ENCODE assay signal across 11 mouse cellular contexts in the genomic region with DNA sequence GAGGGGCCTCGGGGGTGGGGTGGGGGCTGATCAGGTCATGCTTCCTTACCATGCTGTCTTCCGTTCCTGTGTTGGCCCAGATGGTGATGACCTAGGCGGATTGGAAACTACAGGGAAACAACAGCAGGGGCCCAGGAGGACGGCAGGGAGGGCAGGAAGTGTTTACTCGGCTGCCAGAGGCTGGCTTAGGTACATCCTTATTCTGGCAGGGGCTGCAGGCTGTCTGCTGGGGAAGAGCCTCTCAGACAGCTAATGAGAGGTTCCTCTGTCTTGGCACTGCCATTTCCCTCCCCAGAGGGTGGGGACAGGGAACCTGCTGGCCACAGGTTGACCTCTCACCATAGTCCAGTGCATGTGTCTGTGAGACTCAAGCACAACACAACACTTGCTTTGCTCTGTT.
DNase-seq lines count a peak whose midpoint lies in the region; ATAC-seq and TF ChIP-seq lines count a peak whose summit lies in the region.
"Had no signal": no experiment of that assay in that cellular context is flagged by ENCODE, and none has a peak within 500 bp of the region (broad histone marks: within the 10 kb centered on the region; RNA-seq: fewer than 3 reads in every experiment).

No protein-coding gene starts in this region.

- H3K4me1 ChIP-seq in heart, embryonic 11.5 days (ENCODE audit: control insufficient read depth, insufficient read depth, low read length) = peaks cover 44% of the 10 kb centered on the region
- H3K4me1 ChIP-seq in limb, embryonic 10.5 days = peaks cover 52% of the 10 kb centered on the region
- H3K4me1 ChIP-seq in hindbrain, postnatal 0 days (ENCODE audit: insufficient read depth, low read length) = peaks cover 7% of the 10 kb centered on the region

- peak; percentile 21 to 51 for DNase-seq in heart, adult 18-20 months
- DNase-seq in cerebellum, adult 18-20 months = peak; percentile 62 to 72
- DNase-seq in limb, embryonic 10.5 days (ENCODE audit: low spot score) = no peak
- DNase-seq in thymus, postnatal 36 days = no peak
- no peak for DNase-seq in ovary, postnatal 36 days (ENCODE audit: low spot score)
- no peak for DNase-seq in hindbrain, postnatal 0 days (ENCODE audit: low spot score)

- no peaks in the 10 kb centered on the region for H3K36me3 ChIP-seq in heart, embryonic 11.5 days (ENCODE audit: control insufficient read depth, insufficient read depth, low read length)
- H3K36me3 ChIP-seq in limb, embryonic 10.5 days = no peaks in the 10 kb centered on the region
- H3K36me3 ChIP-seq in hindbrain, postnatal 0 days (ENCODE audit: insufficient read depth, low read length) = no peaks in the 10 kb centered on the region
- H3K36me3 ChIP-seq: limb, embryonic 13.5 days had no signal

- no peak overlapping the region for H3K4me3 ChIP-seq in heart, embryonic 11.5 days (ENCODE audit: low read depth, low read length)
- H3K4me3 ChIP-seq in limb, embryonic 10.5 days = no peak overlapping the region
- H3K4me3 ChIP-seq in hindbrain, postnatal 0 days (ENCODE audit: low read length) = no peak overlapping the region
- H3K4me3 ChIP-seq: limb, embryonic 13.5 days had no signal

- ATAC-seq in heart, embryonic 11.5 days (replicated peaks; ENCODE audit: insufficient number of reproducible peaks, low FRiP score, low TSS enrichment) = no peak
- peak; percentile 59 for ATAC-seq in granulocyte monocyte progenitor cell, adult 5-6 weeks (replicated peaks; ENCODE audit: poor library complexity, severe bottlenecking)
- no peak for ATAC-seq in hindbrain, postnatal 0 days
- ATAC-seq: hindbrain, embryonic 16.5 days had no signal

- H3K4me2 ChIP-seq in heart, embryonic 11.5 days = no peak overlapping the region
- no peak overlapping the region for H3K4me2 ChIP-seq in hindbrain, postnatal 0 days (ENCODE audit: low read depth, low read length)
- H3K4me2 ChIP-seq: limb, embryonic 13.5 days had no signal

- no peaks in the 10 kb centered on the region for H3K9me3 ChIP-seq in heart, embryonic 11.5 days (replicated peaks; ENCODE audit: control insufficient read depth, low read length)
- H3K9me3 ChIP-seq in limb, embryonic 10.5 days (replicated peaks) = no peaks in the 10 kb centered on the region
- no peaks in the 10 kb centered on the region for H3K9me3 ChIP-seq in hindbrain, postnatal 0 days (ENCODE audit: low read length)
- H3K9me3 ChIP-seq: limb, embryonic 13.5 days had no signal

- no peak overlapping the region for H3K9ac ChIP-seq in heart, embryonic 11.5 days (ENCODE audit: low read depth, low read length)
- no peak overlapping the region for H3K9ac ChIP-seq in hindbrain, postnatal 0 days (replicated peaks; ENCODE audit: low read length)
- H3K9ac ChIP-seq: limb, embryonic 13.5 days had no signal

- 21% methylated on average over 5 of the region's 5 CpGs for WGBS in heart, embryonic 11.5 days (ENCODE audit: insufficient replicate concordance)
- WGBS in limb, embryonic 10.5 days = 32% methylated on average over 5 of the region's 5 CpGs
- WGBS in hindbrain, postnatal 0 days = 43% methylated on average over 5 of the region's 5 CpGs

- no peak overlapping the region for H3K27ac ChIP-seq in heart, embryonic 11.5 days (ENCODE audit: low read depth, low read length)
- H3K27ac ChIP-seq in limb, embryonic 10.5 days = peak overlapping the region; percentile 39; the same call in 1 of the 2 replicates
- no peak overlapping the region for H3K27ac ChIP-seq in hindbrain, postnatal 0 days
- H3K27ac ChIP-seq: limb, embryonic 13.5 days had no signal

- TF ChIP-seq CTCF in hindbrain, postnatal 0 days (IDR thresholded peaks at IDR 0.05; ENCODE audit: low read depth) = no peak

- no peaks in the 10 kb centered on the region for H3K27me3 ChIP-seq in heart, embryonic 11.5 days (ENCODE audit: control insufficient read depth, insufficient read depth, low read length)
- H3K27me3 ChIP-seq in limb, embryonic 10.5 days (ENCODE audit: low read depth, poor library complexity, severe bottlenecking) = no peaks in the 10 kb centered on the region
- no peaks in the 10 kb centered on the region for H3K27me3 ChIP-seq in hindbrain, postnatal 0 days (ENCODE audit: insufficient read depth, low read length)
- H3K27me3 ChIP-seq: CH12.LX; limb, embryonic 13.5 days had no signal

Comparison
In these comparisons a context has a peak if more than half of its experiments do, and no peak if none do; other contexts are left out.
1. DNase-seq: peak in heart, adult 18-20 months (2 of 2) and cerebellum, adult 18-20 months (2 of 2); none in limb, embryonic 10.5 days (single experiment), thymus, postnatal 36 days (0 of 2), ovary, postnatal 36 days (single experiment) and hindbrain, postnatal 0 days (single experiment).